ENCODE assay signal across 11 mouse cellular contexts in the genomic region with DNA sequence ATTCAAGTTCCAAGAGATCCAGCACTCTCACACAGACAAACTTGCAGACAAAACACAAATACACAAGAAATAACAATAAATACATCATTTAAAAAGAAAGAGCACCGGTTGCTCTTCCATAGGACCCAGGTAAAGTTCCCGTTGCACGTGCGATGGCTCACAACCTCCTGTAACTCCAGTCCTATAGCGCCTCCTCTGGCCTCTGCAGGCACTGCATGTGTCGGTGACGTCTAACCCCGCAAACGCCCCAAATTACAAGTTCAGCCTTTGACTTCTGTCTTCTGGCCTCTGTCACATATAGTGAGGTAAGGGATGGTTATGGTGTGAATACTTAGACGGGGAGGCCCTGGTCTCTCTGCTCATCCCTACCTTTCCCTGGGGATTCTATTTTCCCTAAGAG. TPM values are rescaled to one million over a fixed set of nuclear protein-coding genes. Genes with fewer than 3 reads are reported as not detected.
A peak's percentile ranks its signal among the peaks of the same experiment; 100 is the strongest.
DNase-seq lines count a peak whose midpoint lies in the region; ATAC-seq and TF ChIP-seq lines count a peak whose summit lies in the region.
"Had no signal": no experiment of that assay in that cellular context is flagged by ENCODE, and none has a peak within 500 bp of the region (broad histone marks: within the 10 kb centered on the region; RNA-seq: fewer than 3 reads in every experiment).

No protein-coding gene starts in this region.

- intact Hi-C loops in heart, adult 2 months (cut with DNase I) = no loop called here
- intact Hi-C loops in heart, postnatal 10 days (cut with DNase I) = no loop called here

- no peaks in the 10 kb centered on the region for H3K79me2 ChIP-seq in heart, adult 2 months (replicated peaks; ENCODE audit: control insufficient read depth, insufficient read depth, low read length)

- no peak overlapping the region for H3K4me2 ChIP-seq in heart, embryonic 12.5 days
- no peak overlapping the region for H3K4me2 ChIP-seq in midbrain, postnatal 0 days (ENCODE audit: low read depth, low read length, poor library complexity, severe bottlenecking)
- no peak overlapping the region for H3K4me2 ChIP-seq in midbrain, embryonic 15.5 days

- no peak for ATAC-seq in heart, embryonic 12.5 days (ENCODE audit: insufficient number of reproducible peaks, low FRiP score)
- ATAC-seq in midbrain, postnatal 0 days (ENCODE audit: low FRiP score) = no peak
- ATAC-seq in midbrain, embryonic 15.5 days (replicated peaks) = no peak

- H3K36me3 ChIP-seq in heart, adult 2 months (ENCODE audit: control insufficient read depth, insufficient read depth, low read length) = no peaks in the 10 kb centered on the region
- H3K36me3 ChIP-seq in heart, embryonic 12.5 days = no peaks in the 10 kb centered on the region
- H3K36me3 ChIP-seq in midbrain, postnatal 0 days (ENCODE audit: insufficient read depth, low read length) = no peaks in the 10 kb centered on the region
- H3K36me3 ChIP-seq in midbrain, embryonic 15.5 days (replicated peaks) = no peaks in the 10 kb centered on the region

- H3K27ac ChIP-seq in heart, adult 2 months = no peak overlapping the region
- no peak overlapping the region for H3K27ac ChIP-seq in heart, embryonic 12.5 days (ENCODE audit: poor library complexity, severe bottlenecking)
- no peak overlapping the region for H3K27ac ChIP-seq in midbrain, postnatal 0 days (ENCODE audit: low read depth, low read length)
- no peak overlapping the region for H3K27ac ChIP-seq in midbrain, embryonic 15.5 days

- TF ChIP-seq EP300 in heart, adult 2 months (IDR thresholded peaks at IDR 0.05; ENCODE audit: insufficient read depth, low read depth, low read length) = no peak

- no peaks in the 10 kb centered on the region for H3K4me1 ChIP-seq in heart, adult 2 months (ENCODE audit: control insufficient read depth, insufficient read depth, low read length)
- H3K4me1 ChIP-seq in heart, embryonic 12.5 days (replicated peaks) = no peaks in the 10 kb centered on the region
- no peaks in the 10 kb centered on the region for H3K4me1 ChIP-seq in midbrain, postnatal 0 days (ENCODE audit: insufficient read depth, low read length)
- no peaks in the 10 kb centered on the region for H3K4me1 ChIP-seq in midbrain, embryonic 15.5 days

- H3K27me3 ChIP-seq in heart, adult 2 months (ENCODE audit: control insufficient read depth, insufficient read depth, low read length) = peaks cover 8% of the 10 kb centered on the region; the same call in 1 of the 2 replicates
- H3K27me3 ChIP-seq in heart, embryonic 12.5 days (replicated peaks) = peaks cover 51% of the 10 kb centered on the region
- no peaks in the 10 kb centered on the region for H3K27me3 ChIP-seq in midbrain, postnatal 0 days (ENCODE audit: insufficient read depth, low read length)
- H3K27me3 ChIP-seq in midbrain, embryonic 15.5 days (replicated peaks) = peaks cover 8% of the 10 kb centered on the region; the same call in 1 of the 2 replicates

- H3K4me3 ChIP-seq in heart, adult 2 months = no peak overlapping the region
- no peak overlapping the region for H3K4me3 ChIP-seq in heart, embryonic 12.5 days
- no peak overlapping the region for H3K4me3 ChIP-seq in midbrain, postnatal 0 days (ENCODE audit: low read depth, low read length)
- no peak overlapping the region for H3K4me3 ChIP-seq in midbrain, embryonic 15.5 days

- TF ChIP-seq CTCF in heart, adult 2 months (IDR thresholded peaks at IDR 0.05) = peak; percentile 64
- TF ChIP-seq CTCF in midbrain, postnatal 0 days (IDR thresholded peaks at IDR 0.05) = peak; percentile 46

- no peak overlapping the region for H3K9ac ChIP-seq in heart, adult 2 months (ENCODE audit: low read depth, low read length)
- H3K9ac ChIP-seq in heart, embryonic 12.5 days = no peak overlapping the region
- no peak overlapping the region for H3K9ac ChIP-seq in midbrain, postnatal 0 days (replicated peaks; ENCODE audit: low read length, poor library complexity, severe bottlenecking)
- H3K9ac ChIP-seq in midbrain, embryonic 15.5 days = no peak overlapping the region

- WGBS in heart, adult 2 months = 26% methylated on average over 10 of the region's 10 CpGs
- WGBS in heart, embryonic 12.5 days = 21% methylated on average over 10 of the region's 10 CpGs
- WGBS in midbrain, postnatal 0 days = 34% methylated on average over 10 of the region's 10 CpGs
- WGBS in midbrain, embryonic 15.5 days = 27% methylated on average over 10 of the region's 10 CpGs

- H3K9me3 ChIP-seq in heart, embryonic 12.5 days (replicated peaks) = peaks cover 12% of the 10 kb centered on the region
- H3K9me3 ChIP-seq in midbrain, postnatal 0 days (ENCODE audit: low read length) = no peaks in the 10 kb centered on the region
- H3K9me3 ChIP-seq in midbrain, embryonic 15.5 days = no peaks in the 10 kb centered on the region

- no peak for DNase-seq in heart, adult 2 months
- no peak for DNase-seq in midbrain, postnatal 0 days (ENCODE audit: low spot score)
- DNase-seq in embryo, embryonic 10.5 days (ENCODE audit: low spot score) = peak; percentile 53
- DNase-seq in thymus, postnatal 14 days = peak; percentile 38
- DNase-seq in heart, adult 8-10 months (ENCODE audit: low spot score) = no peak
- no peak for DNase-seq in heart, postnatal 10 days
- DNase-seq: right cerebral cortex, postnatal 4 days had no signal

- no peak for TF ChIP-seq POLR2A in heart, adult 2 months (IDR thresholded peaks at IDR 0.05; ENCODE audit: insufficient read depth, low read depth, low read length)

RNA-seq across cellular contexts. Expression of a gene that starts 17.9 kb away (rescaled TPM):
- total RNA-seq in heart, adult 2 months (2021) = 10 to 100 TPM; 18.0 to 19.2 TPM
- polyA plus RNA-seq in heart, adult 2 months (2012; rRNA removed) = 14.0 and 18.4 TPM in 2 replicates
- polyA plus RNA-seq in heart, embryonic 12.5 days (2016; fragmentation: Nextera tagmentation; extraction: Ambion mirVana) = 28.5 and 28.6 TPM in 2 replicates
- 41.8 and 46.6 TPM in 2 replicates for total RNA-seq in midbrain, postnatal 0 days (2014; rRNA removed)
- polyA plus RNA-seq in midbrain, postnatal 0 days (2015; fragmentation: Nextera tagmentation; extraction: Ambion mirVana) = 39.5 and 40.0 TPM in 2 replicates
- polyA plus RNA-seq in midbrain, embryonic 15.5 days (2015; fragmentation: Nextera tagmentation; extraction: Ambion mirVana) = 37.2 and 39.7 TPM in 2 replicates
- total RNA-seq in heart, adult 8-10 months (2022) = 10 to 100 TPM; 20.3 to 23.7 (median 21.8) TPM
- total RNA-seq in heart, postnatal 10 days (2021) = 10 to 100 TPM; 19.6 to 20.1 TPM

RNA-seq across cellular contexts. Expression of a gene that starts 18.1 kb away (rescaled TPM):
- not detected for total RNA-seq in heart, adult 2 months (2021)
- not detected in 2 replicates for polyA plus RNA-seq in heart, adult 2 months (2012; rRNA removed)
- 0.08 TPM in 1 of 2 replicates, not detected in the other for polyA plus RNA-seq in heart, embryonic 12.5 days (2016; fragmentation: Nextera tagmentation; extraction: Ambion mirVana)
- total RNA-seq in midbrain, postnatal 0 days (2014; rRNA removed) = 1.3 and 3.2 TPM in 2 replicates
- 3.2 and 3.6 TPM in 2 replicates for polyA plus RNA-seq in midbrain, postnatal 0 days (2015; fragmentation: Nextera tagmentation; extraction: Ambion mirVana)
- 5.3 and 6.5 TPM in 2 replicates for polyA plus RNA-seq in midbrain, embryonic 15.5 days (2015; fragmentation: Nextera tagmentation; extraction: Ambion mirVana)
- total RNA-seq in heart, adult 8-10 months (2022) = not detected
- not detected for total RNA-seq in heart, postnatal 10 days (2021)
- total RNA-seq: gastrocnemius, adult 18-20 months had no signal
- polyA plus RNA-seq: intestine, embryonic 14.5 days had no signal

Comparison
In these comparisons a context has a peak if more than half of its experiments do, and no peak if none do; other contexts are left out.
1. DNase-seq: peak in embryo, embryonic 10.5 days (single experiment) and thymus, postnatal 14 days (single experiment); none in heart, adult 2 months (0 of 2), midbrain, postnatal 0 days (single experiment), heart, adult 8-10 months (single experiment) and heart, postnatal 10 days (0 of 2).